Mouse (Mus musculus) embryonic facial prominence, embryonic 12.5 days (tissue): Measurements from ENCODE around the gene Gimap8. TPM values are rescaled to one million over a fixed set of nuclear protein-coding genes. Genes with fewer than 3 reads are reported as not detected.

Experiments used
- ATAC-seq: fragments of 200-750 bp; cut with Nextera tagmentation; 2 replicates; pipeline ENCODE4 v1.8.0; 2017; ENCODE audit not compliant: insufficient number of reproducible peaks, insufficient read depth, low FRiP score, low TSS enrichment
- H3K27ac ChIP-seq: fragments of 300-500 bp; sonication (generic); 2 replicates; pipeline ENCODE4 v1.5.1; 2016; ENCODE audit warnings: mild to moderate bottlenecking
- H3K27me3 ChIP-seq: fragments of 300-500 bp; sonication (generic); 2 replicates; pipeline ENCODE4 v1.6.1; 2016; ENCODE audit warnings: mild to moderate bottlenecking, moderate library complexity
- H3K36me3 ChIP-seq: fragments of 300-500 bp; sonication (generic); 2 replicates; pipeline ENCODE4 v1.6.1; 2016; ENCODE audit warnings: mild to moderate bottlenecking
- H3K4me1 ChIP-seq: fragments of 300-500 bp; sonication (generic); 2 replicates; pipeline ENCODE4 v1.6.1; 2016
- H3K4me2 ChIP-seq: fragments of 300-500 bp; sonication (generic); replicated peaks from 2 replicates; pipeline ENCODE4 v1.6.1; 2016; ENCODE audit warnings: mild to moderate bottlenecking, moderate library complexity
- H3K4me3 ChIP-seq: fragments of 300-500 bp; sonication (generic); 2 replicates; pipeline ENCODE4 v1.5.1; 2016; ENCODE audit warnings: mild to moderate bottlenecking
- H3K9ac ChIP-seq: fragments of 300-500 bp; sonication (generic); 2 replicates; pipeline ENCODE4 v1.6.1; 2016; ENCODE audit warnings: mild to moderate bottlenecking, moderate library complexity
- H3K9me3 ChIP-seq: fragments of 300-500 bp; sonication (generic); 2 replicates; pipeline ENCODE4 v1.6.1; 2016; ENCODE audit warnings: mild to moderate bottlenecking, moderate library complexity
- WGBS: fragments of 180-500 bp; shearing (Covaris S2); methylation state at CpG from one replicate; pipeline ENCODE4 v1.1.7; 2016; 5-methylcytosine and 5-hydroxymethylcytosine counted together
- polyA plus RNA-seq: library from polyadenylated mRNA; unstranded; fragments of >200 nt; fragmentation: Nextera tagmentation; extraction: Ambion mirVana; gene quantifications from 2 replicates; pipeline ENCODE4 v1.2.1, GENCODE M21; 2016

Gene Gimap8
- polyA plus RNA-seq, 1 experiment from 2014 or later, result 0.74 TPM

- 56% methylated on average over 1 of the region's 1 CpGs for WGBS
- no peak overlapping the region for H3K4me2 ChIP-seq
- no peak overlapping the region for H3K9ac ChIP-seq
- H3K4me3 ChIP-seq, result no peak overlapping the region
- no peak for ATAC-seq
- H3K27ac ChIP-seq, result no peak overlapping the region
- no peaks in the 10 kb centered on the region for H3K36me3 ChIP-seq
- no peaks in the 10 kb centered on the region for H3K27me3 ChIP-seq
- H3K4me1 ChIP-seq, result no peaks in the 10 kb centered on the region
- no peaks in the 10 kb centered on the region for H3K9me3 ChIP-seq
These were observed 50.5 kb downstream of the Gimap8 start for GRCm38 (mm10) chr6:48697555-48697930.

- Histone ChIP-seq H3K27me3 (no peaks in the 10 kb centered on the region), H3K4me1 (no peaks in the 10 kb centered on the region), H3K9me3 (no peaks in the 10 kb centered on the region), H3K9ac (no peak overlapping the region), H3K36me3 (no peaks in the 10 kb centered on the region), H3K4me2 (no peak overlapping the region), H3K27ac (no peak overlapping the region), H3K4me3 (no peak overlapping the region)
- no peak for ATAC-seq
- 79% methylated on average over 7 of the region's 7 CpGs for WGBS
These were observed 51.2 kb downstream of the Gimap8 start for GRCm38 (mm10) chr6:48698066-48698856.

- Histone ChIP-seq H3K27ac (no peak overlapping the region), H3K36me3 (no peaks in the 10 kb centered on the region), H3K9me3 (no peaks in the 10 kb centered on the region), H3K27me3 (no peaks in the 10 kb centered on the region), H3K4me3 (no peak overlapping the region), H3K9ac (no peak overlapping the region), H3K4me2 (no peak overlapping the region), H3K4me1 (no peaks in the 10 kb centered on the region)
- WGBS, result 77% methylated on average over 3 of the region's 3 CpGs
- no peak for ATAC-seq
These were observed 51.9 kb downstream of the Gimap8 start for GRCm38 (mm10) chr6:48698888-48699287.

- Histone ChIP-seq H3K4me2 (no peak overlapping the region), H3K9me3 (no peaks in the 10 kb centered on the region), H3K4me1 (no peaks in the 10 kb centered on the region), H3K27me3 (no peaks in the 10 kb centered on the region), H3K4me3 (no peak overlapping the region), H3K9ac (no peak overlapping the region), H3K27ac (no peak overlapping the region), H3K36me3 (no peaks in the 10 kb centered on the region)
- no peak for ATAC-seq
- 56% methylated on average over 5 of the region's 5 CpGs for WGBS
These were observed 53.4 kb downstream of the Gimap8 start for GRCm38 (mm10) chr6:48700251-48701075.

GRCm38 (mm10) chr6:48702146-48702545 is 55.1 kb downstream of the Gimap8 start:
- no peak for ATAC-seq
- Histone ChIP-seq H3K4me2 (no peak overlapping the region), H3K27me3 (no peaks in the 10 kb centered on the region), H3K9me3 (no peaks in the 10 kb centered on the region), H3K9ac (no peak overlapping the region), H3K27ac (no peak overlapping the region), H3K4me3 (no peak overlapping the region), H3K4me1 (no peaks in the 10 kb centered on the region), H3K36me3 (no peaks in the 10 kb centered on the region)
- 77% methylated on average over 7 of the region's 7 CpGs for WGBS

- 68% methylated on average over 5 of the region's 5 CpGs for WGBS
- ATAC-seq, result no peak
- no peaks in the 10 kb centered on the region for H3K9me3 ChIP-seq
- H3K4me1 ChIP-seq, result no peaks in the 10 kb centered on the region
- H3K27me3 ChIP-seq, result no peaks in the 10 kb centered on the region
- no peaks in the 10 kb centered on the region for H3K36me3 ChIP-seq
- no peak overlapping the region for H3K27ac ChIP-seq
- H3K9ac ChIP-seq, result no peak overlapping the region
- no peak overlapping the region for H3K4me2 ChIP-seq
- no peak overlapping the region for H3K4me3 ChIP-seq
These were observed 55.6 kb downstream of the Gimap8 start for GRCm38 (mm10) chr6:48702601-48703000.

- Histone ChIP-seq H3K4me1 (peaks cover 6% of the 10 kb centered on the region; the same call in 1 of the 2 replicates), H3K9ac (no peak overlapping the region), H3K27ac (no peak overlapping the region), H3K9me3 (no peaks in the 10 kb centered on the region), H3K4me2 (no peak overlapping the region), H3K27me3 (no peaks in the 10 kb centered on the region), H3K4me3 (no peak overlapping the region), H3K36me3 (no peaks in the 10 kb centered on the region)
- ATAC-seq, result no peak
These were observed 57.1 kb downstream of the Gimap8 start for GRCm38 (mm10) chr6:48704146-48704545.

- Histone ChIP-seq H3K36me3 (no peaks in the 10 kb centered on the region), H3K4me1 (peaks cover 6% of the 10 kb centered on the region; the same call in 1 of the 2 replicates), H3K4me3 (no peak overlapping the region), H3K4me2 (no peak overlapping the region), H3K27ac (no peak overlapping the region), H3K27me3 (no peaks in the 10 kb centered on the region), H3K9me3 (no peaks in the 10 kb centered on the region), H3K9ac (no peak overlapping the region)
- ATAC-seq, result no peak
- WGBS, result 49% methylated on average over 3 of the region's 3 CpGs
These were observed 59.1 kb downstream of the Gimap8 start for GRCm38 (mm10) chr6:48706130-48706529.

Other genes starting within 250 kb of the Gimap8 start
- 30.3 and 31.7 TPM in 2 replicates for gene Zfp467, start 201.4 kb upstream of the Gimap8 start, polyA plus RNA-seq
- gene Sspo, start 199.0 kb upstream of the Gimap8 start, polyA plus RNA-seq, result 0.42 and 0.57 TPM in 2 replicates
- gene Atp6v0e2, start 109.6 kb upstream of the Gimap8 start, polyA plus RNA-seq, result 21.3 and 21.5 TPM in 2 replicates
- gene Lrrc61, start 92.4 kb upstream of the Gimap8 start, polyA plus RNA-seq, result 8.1 and 13.5 TPM in 2 replicates
- 6.9 TPM in 2 replicates for gene Rarres2, start 74.4 kb upstream of the Gimap8 start, polyA plus RNA-seq
- not detected in 2 replicates for gene Gm45021, start 57.6 kb upstream of the Gimap8 start, polyA plus RNA-seq
- 35.0 and 35.2 TPM in 2 replicates for gene Repin1, start 53.4 kb upstream of the Gimap8 start, polyA plus RNA-seq
- gene Gm44965, start 53.3 kb upstream of the Gimap8 start, polyA plus RNA-seq, result not detected in 2 replicates
- gene Zfp775, start 45.2 kb upstream of the Gimap8 start, polyA plus RNA-seq, result 10.6 and 11.0 TPM in 2 replicates
- gene AI854703, start 20.5 kb upstream of the Gimap8 start, polyA plus RNA-seq, result 1.5 and 2.0 TPM in 2 replicates
- 11.6 and 13.7 TPM in 2 replicates for gene Gimap9, start 28.9 kb downstream of the Gimap8 start, polyA plus RNA-seq
- 7.0 and 9.0 TPM in 2 replicates for gene Gimap4, start 37.3 kb downstream of the Gimap8 start, polyA plus RNA-seq
- 15.3 and 16.3 TPM in 2 replicates for gene Gimap6, start 61.0 kb downstream of the Gimap8 start, polyA plus RNA-seq
- not detected in 2 replicates for gene Gm28053, start 71.4 kb downstream of the Gimap8 start, polyA plus RNA-seq
- not detected in 2 replicates for gene Gimap7, start 71.4 kb downstream of the Gimap8 start, polyA plus RNA-seq
- gene Gimap1, start 91.8 kb downstream of the Gimap8 start, polyA plus RNA-seq, result 7.5 and 7.6 TPM in 2 replicates
- gene Gimap5, start 99.0 kb downstream of the Gimap8 start, polyA plus RNA-seq, result 1.7 and 1.8 TPM in 2 replicates
- gene Gimap3, start 123.6 kb downstream of the Gimap8 start, polyA plus RNA-seq, result not detected in 2 replicates
- gene Tmem176a, start 193.7 kb downstream of the Gimap8 start, polyA plus RNA-seq, result 44.0 and 45.1 TPM in 2 replicates
- gene Tmem176b, start 194.3 kb downstream of the Gimap8 start, polyA plus RNA-seq, result 158 and 161 TPM in 2 replicates
- not detected in 2 replicates for gene Aoc1, start 225.7 kb downstream of the Gimap8 start, polyA plus RNA-seq